Mouse (Mus musculus) liver, embryonic 14.5 days (tissue): Measurements from ENCODE around the gene Cdh26. TPM values are rescaled to one million over a fixed set of nuclear protein-coding genes. Genes with fewer than 3 reads are reported as not detected.

Experiments used
- ATAC-seq: fragments of 200-750 bp; cut with Nextera tagmentation; 2 replicates; pipeline ENCODE4 v1.8.0; 2017; ENCODE audit warnings: moderate number of reproducible peaks, mild to moderate bottlenecking, moderate library complexity; ENCODE audit not compliant: insufficient read depth
- DNase-seq, 3 experiments: peaks; one replicate each; pipeline ENCODE4 v3.0.0-alpha.2; 2012 to 2013; ENCODE audit warnings: low read depth in 3 of 3, low spot score in 3 of 3
- H3K27ac ChIP-seq: fragments of 300-500 bp; sonication (generic); 2 replicates; pipeline ENCODE4 v1.5.1; 2014; ENCODE audit warnings: moderate library complexity, mild to moderate bottlenecking, control low read depth, inconsistent platforms
- H3K27me3 ChIP-seq: fragments of 300-500 bp; sonication (generic); 2 replicates; pipeline ENCODE4 v1.6.1; 2014; ENCODE audit warnings: mild to moderate bottlenecking, low read length, moderate library complexity; ENCODE audit not compliant: control insufficient read depth, insufficient read depth
- H3K36me3 ChIP-seq: fragments of 300-500 bp; sonication (generic); replicated peaks from 2 replicates; pipeline ENCODE4 v1.6.1; 2014; ENCODE audit warnings: low read depth; ENCODE audit not compliant: control insufficient read depth, insufficient read depth
- H3K4me1 ChIP-seq, 2 experiments: fragments of 200-500 bp in 1 of 2; fragments of 300-500 bp in 1 of 2; sonication (generic) in 1 of 2; replicated peaks; 2 replicates each; pipeline ENCODE4 v1.6.1; 2012 to 2014; ENCODE audit warnings: antibody characterized with exemption in 1 of 2, inconsistent platforms in 1 of 2, low read length in 1 of 2; ENCODE audit not compliant: control insufficient read depth in 2 of 2, insufficient read depth in 2 of 2
- H3K4me2 ChIP-seq: fragments of 300-500 bp; sonication (generic); 2 replicates; pipeline ENCODE4 v1.6.1; 2014; ENCODE audit warnings: low read depth, mild to moderate bottlenecking, control low read depth, moderate library complexity
- H3K4me3 ChIP-seq, 2 experiments: fragments of 200-500 bp in 1 of 2; fragments of 300-500 bp in 1 of 2; sonication (generic) in 1 of 2; 2 replicates each; pipeline ENCODE4 v1.5.1; 2012 to 2014; ENCODE audit warnings: low read depth in 2 of 2, low read length in 2 of 2, mild to moderate bottlenecking in 2 of 2, control low read depth in 1 of 2, inconsistent platforms in 1 of 2, moderate library complexity in 1 of 2; ENCODE audit not compliant: insufficient read depth in 1 of 2
- H3K9ac ChIP-seq: fragments of 300-500 bp; sonication (generic); replicated peaks from 2 replicates; pipeline ENCODE4 v1.6.1; 2014; ENCODE audit warnings: mild to moderate bottlenecking, control low read depth, moderate library complexity
- H3K9me3 ChIP-seq: fragments of 300-500 bp; sonication (generic); 2 replicates; pipeline ENCODE4 v1.6.1; 2016; ENCODE audit warnings: low read length, mixed read lengths; ENCODE audit not compliant: control insufficient read depth
- CTCF ChIP-seq: IDR thresholded peaks from 2 replicates; pipeline ENCODE4 v1.5.1; 2016; ENCODE audit warnings: antibody characterized with exemption, low read depth, control low read depth
- EP300 ChIP-seq: IDR thresholded peaks from 2 replicates; pipeline ENCODE4 v1.6.1; 2016; ENCODE audit warnings: antibody characterized with exemption, low read depth
- WGBS: fragments of 180-500 bp; shearing (Covaris S2); extraction: QIAGEN DNeasy Blood & Tissue Kit; methylation state at CpG from one replicate; pipeline ENCODE4 v1.1.7; 2014; ENCODE audit not compliant: insufficient replicate concordance; 5-methylcytosine and 5-hydroxymethylcytosine counted together
- polyA plus RNA-seq, 2 experiments: library from polyadenylated mRNA; depleted of rRNA in 1 of 2; stranded (reverse) in 1 of 2; unstranded in 1 of 2; fragments of >200 nt; fragmentation: Nextera tagmentation in 1 of 2; extraction: Ambion mirVana in 1 of 2; gene quantifications; 2 replicates each; pipeline versions ENCODE4 v1.2.1 to v1.2.3; 2012 to 2014

Gene Cdh26
- polyA plus RNA-seq, 2 experiments: 0.09 to 0.15 TPM

DNA sequence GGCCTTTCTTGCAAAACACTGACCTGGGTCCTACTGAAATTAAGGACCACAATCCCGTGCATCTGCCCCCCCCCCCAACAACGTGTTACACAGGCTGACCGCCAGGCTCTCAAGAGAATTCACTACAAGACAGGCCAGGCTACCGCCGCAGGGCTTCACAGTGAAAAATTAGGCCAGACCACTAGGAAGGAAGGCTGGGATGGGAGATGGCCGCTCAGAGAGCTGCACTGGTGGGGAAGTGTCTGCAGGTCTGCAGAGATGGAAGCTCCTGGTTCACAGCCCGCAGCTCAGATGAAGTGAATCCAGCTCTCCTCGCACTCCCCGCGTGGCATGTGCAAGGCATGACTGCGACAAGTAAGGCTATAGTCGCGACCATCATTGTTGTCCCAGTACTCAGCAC is 17.2 kb upstream of the Cdh26 start:
- no peak overlapping the region for H3K9ac ChIP-seq
- DNase-seq: no peak
- no peaks in the 10 kb centered on the region for H3K9me3 ChIP-seq
- H3K36me3 ChIP-seq: no peaks in the 10 kb centered on the region
- no peak overlapping the region for H3K27ac ChIP-seq
- no peak overlapping the region for H3K4me2 ChIP-seq
- peaks cover 0 to 7% of the 10 kb centered on the region in 2 experiments; a peak in 1 of 4 replicates for H3K4me1 ChIP-seq
- 61% methylated on average over 13 of the region's 13 CpGs for WGBS
- peaks cover 17% of the 10 kb centered on the region for H3K27me3 ChIP-seq
- no peak overlapping the region for H3K4me3 ChIP-seq
- no peak for ATAC-seq
- no peak for TF ChIP-seq EP300
- no peak for TF ChIP-seq CTCF

DNA sequence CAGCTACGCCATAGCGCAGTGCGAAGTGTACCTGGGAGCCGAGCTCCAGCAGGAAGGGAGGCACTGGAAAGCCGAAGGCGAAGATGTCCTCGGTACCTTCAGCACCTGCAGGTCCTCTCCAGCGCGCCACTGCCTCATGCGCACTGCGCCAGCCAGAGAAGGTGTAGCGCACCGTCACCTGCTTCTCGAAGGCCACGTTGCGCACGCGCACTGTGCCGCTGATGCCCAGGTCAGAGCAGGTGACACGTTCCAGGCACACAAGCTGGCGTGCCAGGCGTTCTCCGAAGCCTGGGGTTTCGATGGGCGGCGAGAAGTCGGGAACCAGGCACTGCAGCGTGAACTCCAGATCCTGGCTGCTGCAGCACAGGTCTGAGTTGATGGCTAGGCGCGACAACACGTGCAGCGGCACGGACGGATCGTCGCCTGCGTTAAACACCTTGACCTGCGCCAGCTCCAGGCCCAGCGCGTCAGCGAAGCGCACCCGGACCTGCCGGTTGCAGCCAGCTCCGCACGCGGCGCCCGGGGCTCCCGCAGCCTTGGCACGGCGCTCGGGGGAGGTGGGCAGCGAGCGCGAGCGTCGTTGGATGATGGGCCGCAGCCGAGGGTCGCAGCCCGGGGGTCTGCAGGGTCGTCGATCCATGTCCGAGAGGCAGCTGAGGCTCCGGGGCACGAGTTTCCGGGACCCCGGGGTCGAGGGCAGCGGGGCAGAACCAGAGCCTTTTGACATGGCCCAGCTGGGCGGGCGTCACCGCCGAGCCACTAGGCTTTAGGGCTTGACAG is 16.7 kb upstream of the Cdh26 start:
- 19% methylated on average over 75 of the region's 75 CpGs for WGBS
- Histone ChIP-seq H3K4me3 (peak overlapping the region; percentile 9 to 46; a peak in 3 of 4 replicates), H3K4me1 (peaks cover 0 to 7% of the 10 kb centered on the region in 2 experiments; a peak in 1 of 4 replicates), H3K27me3 (peaks cover 17% of the 10 kb centered on the region), H3K36me3 (no peaks in the 10 kb centered on the region), H3K9me3 (no peaks in the 10 kb centered on the region), H3K9ac (no peak overlapping the region), H3K27ac (no peak overlapping the region), H3K4me2 (peak overlapping the region; percentile 62)
- TF ChIP-seq EP300 (no peak), CTCF (no peak)
- ATAC-seq (no peak), DNase-seq (no peak)

DNA sequence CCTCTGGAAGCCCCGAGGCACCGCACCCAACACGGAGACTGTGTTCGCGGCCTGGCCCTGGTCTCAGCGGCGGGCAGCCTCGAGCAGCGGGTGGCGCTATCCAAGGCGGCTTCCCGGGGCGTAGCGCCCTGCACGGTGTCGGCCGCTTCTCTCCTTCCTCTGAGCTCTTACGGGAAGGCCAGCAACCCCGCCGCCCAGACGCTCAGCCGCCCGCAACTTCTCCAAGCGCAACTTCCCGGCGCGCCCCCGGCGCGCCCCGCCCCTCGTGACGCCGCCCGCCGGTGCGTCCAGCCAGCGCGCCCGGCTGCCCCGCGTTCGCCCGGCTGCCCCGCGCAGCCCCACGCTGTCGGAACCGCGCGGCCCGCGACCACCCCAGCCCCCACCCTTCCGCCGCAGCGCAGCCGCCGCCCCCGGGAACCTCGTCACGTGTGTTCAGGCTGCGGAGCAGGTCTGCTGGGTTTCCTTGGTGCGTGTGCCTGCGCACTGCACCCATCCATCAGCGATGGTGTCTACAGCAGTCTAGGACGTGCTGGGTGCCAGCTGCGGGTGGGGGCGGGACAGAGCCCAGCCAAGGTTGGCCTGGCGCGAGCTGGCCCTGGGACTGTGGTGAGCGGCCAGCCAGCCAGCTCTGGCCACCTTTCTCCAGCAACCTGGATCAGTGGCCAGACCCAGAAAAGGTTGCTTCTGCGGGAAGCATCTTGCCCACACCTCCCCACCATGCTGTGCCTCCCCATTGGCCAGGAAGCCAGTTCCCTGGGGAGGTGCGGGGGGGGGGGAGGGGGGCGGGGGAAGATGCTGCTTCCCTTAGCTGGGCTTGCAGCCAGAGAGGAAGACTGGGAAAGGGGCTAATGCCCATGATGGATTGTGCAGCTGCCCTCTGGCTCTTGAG is 15.8 kb upstream of the Cdh26 start, which contains the start of the genes Ppp1r3d and Fam217b:
Ppp1r3d (minus strand) TSS at position 212 of the 889 bp plus-strand sequence.
Fam217b (plus strand) TSS at position 264 of the 889 bp plus-strand sequence.
- peak in 1 of 3 experiments; percentile 4 for DNase-seq
- TF ChIP-seq CTCF: no peak
- TF ChIP-seq EP300: no peak
- no peaks in the 10 kb centered on the region for H3K9me3 ChIP-seq
- H3K4me3 ChIP-seq: peak within 1 kb of the TSS; percentile 46 to 50
- no peaks in the 10 kb centered on the region for H3K36me3 ChIP-seq
- peak within 1 kb of the TSS; percentile 62 for H3K4me2 ChIP-seq
- H3K27ac ChIP-seq: no peak within 1 kb of the TSS
- ATAC-seq: peak; percentile 39; the same call in 1 of the 2 replicates
- H3K27me3 ChIP-seq: peaks cover 17% of the 10 kb centered on the region
- H3K9ac ChIP-seq: no peak within 1 kb of the TSS
- WGBS: under 1% methylated on average over 67 of the region's 74 CpGs
- peaks cover 0 to 7% of the 10 kb centered on the region in 2 experiments; a peak in 1 of 4 replicates for H3K4me1 ChIP-seq

DNA sequence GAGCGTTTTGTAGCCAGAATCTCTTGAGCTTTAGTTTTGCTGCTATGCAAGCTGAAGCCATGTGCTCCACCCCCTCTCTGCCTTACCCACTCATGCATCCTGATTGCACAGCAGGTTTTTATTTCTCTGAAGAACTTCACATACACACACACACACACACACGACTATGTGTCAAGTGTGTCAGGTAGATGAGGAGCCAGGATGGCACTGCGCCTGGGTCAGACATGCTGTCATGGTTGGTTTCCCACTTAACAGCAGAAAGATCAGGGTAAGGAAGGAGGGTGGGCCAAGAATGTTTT is 15.2 kb upstream of the Cdh26 start:
- no peak overlapping the region for H3K4me3 ChIP-seq
- ATAC-seq: no peak
- H3K27me3 ChIP-seq: peaks cover 17% of the 10 kb centered on the region
- no peak overlapping the region for H3K27ac ChIP-seq
- peaks cover 0 to 7% of the 10 kb centered on the region in 2 experiments; a peak in 1 of 4 replicates for H3K4me1 ChIP-seq
- no peak overlapping the region for H3K9ac ChIP-seq
- H3K9me3 ChIP-seq: no peaks in the 10 kb centered on the region
- DNase-seq: no peak
- 48% methylated on average over 3 of the region's 3 CpGs for WGBS
- H3K4me2 ChIP-seq: no peak overlapping the region
- H3K36me3 ChIP-seq: no peaks in the 10 kb centered on the region
- TF ChIP-seq CTCF: no peak
- no peak for TF ChIP-seq EP300

- H3K4me2 ChIP-seq: peak overlapping the region; percentile 15; the same call in 1 of the 2 replicates
- H3K9me3 ChIP-seq: no peaks in the 10 kb centered on the region
- DNase-seq (peak in 2 of 3 experiments; percentile 14 to 41), ATAC-seq (peak; percentile 51)
- H3K27me3 ChIP-seq: peaks cover 17% of the 10 kb centered on the region
- no peak overlapping the region for H3K4me3 ChIP-seq
- H3K27ac ChIP-seq: no peak overlapping the region
- peaks cover 0 to 7% of the 10 kb centered on the region in 2 experiments; a peak in 1 of 4 replicates for H3K4me1 ChIP-seq
- no peak overlapping the region for H3K9ac ChIP-seq
- TF ChIP-seq CTCF (no peak), EP300 (no peak)
- WGBS: 20% methylated on average over 13 of the region's 13 CpGs
- no peaks in the 10 kb centered on the region for H3K36me3 ChIP-seq
Measured at GRCm38 (mm10) chr2:178416427-178416826, 13.9 kb upstream of the Cdh26 start.
